Mouse (Mus musculus): ENCODE measurements around the gene Tcf7l2.

- TF ChIP-seq CTCF (IDR thresholded peaks at IDR 0.05; ENCODE audit: low read depth) (no peak), EP300 (optimal IDR thresholded peaks at IDR 0.05) (no peak)
Observed at GRCm38 (mm10) chr19:55860009-55860743, 118.6 kb downstream of the Tcf7l2 start.

Data from stomach, postnatal 0 days (tissue).